Mouse (Mus musculus): Measurements from ENCODE around the gene Olfr70. TPM values are rescaled to one million over a fixed set of nuclear protein-coding genes. Genes with fewer than 3 reads are reported as not detected.

The Olfr70 gene
- total RNA-seq (2021), result not detected

- DNase-seq, result no peak
- intact Hi-C loops (cut with DNase I), result no loop called here
Observed at GRCm38 (mm10) chr4:43700707-43701106, at the start of gene Olfr70. Gene Olfr70, minus strand, starts transcription at chr4:43700807.

GRCm38 (mm10) chr4:43745187-43745586 is 44.6 kb upstream of the Olfr70 start:
- intact Hi-C loops (cut with DNase I), result loop anchor here (1.0 kb wide), 2 partner anchors 75 to 116 kb away; no protein-coding TSS in a partner anchor
- DNase-seq, result peak; percentile 38 to 56

GRCm38 (mm10) chr4:43743099-43743498 is 42.5 kb upstream of the Olfr70 start:
- peak in 1 of 2 experiments; percentile 54 for DNase-seq
- intact Hi-C loops (cut with DNase I), result loop anchor here (1.0 kb wide), 1 partner anchor 19 kb away; no protein-coding TSS in a partner anchor

- DNase-seq, result no peak
- intact Hi-C loops (cut with DNase I), result loop anchor here (1.0 kb wide), 1 partner anchor 18 kb away; no protein-coding TSS in a partner anchor
Observed at GRCm38 (mm10) chr4:43742637-43743036, 42.0 kb upstream of the Olfr70 start.

GRCm38 (mm10) chr4:43741526-43741925 is 40.9 kb upstream of the Olfr70 start:
- no peak for DNase-seq
- intact Hi-C loops (cut with DNase I), result no loop called here

GRCm38 (mm10) chr4:43738989-43739674 is 38.5 kb upstream of the Olfr70 start:
- no peak for DNase-seq
- intact Hi-C loops (cut with DNase I), result no loop called here

- no peak for DNase-seq
- intact Hi-C loops (cut with DNase I), result no loop called here
Observed at GRCm38 (mm10) chr4:43737144-43737543, 36.5 kb upstream of the Olfr70 start.

GRCm38 (mm10) chr4:43733186-43733585 is 32.6 kb upstream of the Olfr70 start:
- intact Hi-C loops (cut with DNase I), result no loop called here
- DNase-seq, result peak in 1 of 2 experiments; percentile 48

GRCm38 (mm10) chr4:43732171-43732570 is 31.6 kb upstream of the Olfr70 start:
- intact Hi-C loops (cut with DNase I), result no loop called here
- no peak for DNase-seq

GRCm38 (mm10) chr4:43730750-43731297 is 30.2 kb upstream of the Olfr70 start:
- intact Hi-C loops (cut with DNase I), result no loop called here
- DNase-seq, result no peak

- peak; percentile 80 to 81 for DNase-seq
- intact Hi-C loops (cut with DNase I), result no loop called here
Observed at GRCm38 (mm10) chr4:43729794-43730550, 29.4 kb upstream of the Olfr70 start, which contains the start of gene Spaar. Gene Spaar, plus strand, starts transcription at chr4:43730034.

- intact Hi-C loops (cut with DNase I), result no loop called here
- no peak for DNase-seq
Observed at GRCm38 (mm10) chr4:43729126-43729525, 28.5 kb upstream of the Olfr70 start.

- intact Hi-C loops (cut with DNase I), result no loop called here
Observed at GRCm38 (mm10) chr4:43728576-43728954, 28.0 kb upstream of the Olfr70 start.

GRCm38 (mm10) chr4:43727718-43728575 is 27.3 kb upstream of the Olfr70 start:
- intact Hi-C loops (cut with DNase I), result no loop called here
- DNase-seq, result no peak

More at GRCm38 (mm10) chr4:43728576-43728954, 28.0 kb upstream of the Olfr70 start:
- peak; percentile 83 to 88 for DNase-seq

GRCm38 (mm10) chr4:43726995-43727394 is 26.4 kb upstream of the Olfr70 start, which contains the start of gene Hrct1:
Gene Hrct1, plus strand, starts transcription at chr4:43727188.
- peak; percentile 89 to 90 for DNase-seq
- intact Hi-C loops (cut with DNase I), result no loop called here

- intact Hi-C loops (cut with DNase I), result no loop called here
- no peak for DNase-seq
Observed at GRCm38 (mm10) chr4:43726228-43726993, 25.8 kb upstream of the Olfr70 start.

- intact Hi-C loops (cut with DNase I), result loop anchor here (1.0 to 2.0 kb wide), 2 partner anchors 19 to 38 kb away; no protein-coding TSS in a partner anchor
- peak; percentile 74 to 85 for DNase-seq
Observed at GRCm38 (mm10) chr4:43724764-43725163, 24.2 kb upstream of the Olfr70 start.

GRCm38 (mm10) chr4:43722191-43722590 is 21.6 kb upstream of the Olfr70 start:
- intact Hi-C loops (cut with DNase I), result no loop called here
- DNase-seq, result no peak

- intact Hi-C loops (cut with DNase I), result no loop called here
- no peak for DNase-seq
Observed at GRCm38 (mm10) chr4:43720491-43721228, 20.1 kb upstream of the Olfr70 start.

Measured in heart, postnatal 10 days (tissue).